Mouse (Mus musculus) forebrain, embryonic 16.5 days (tissue): ENCODE results near the gene Cux2. TPM values are rescaled to one million over a fixed set of nuclear protein-coding genes. Genes with fewer than 3 reads are reported as not detected.

Experiments
- ATAC-seq: fragments of 200-750 bp; cut with Nextera tagmentation; 2 replicates; pipeline ENCODE4 v1.8.0; 2017; ENCODE audit warnings: mild to moderate bottlenecking, moderate library complexity
- H3K27ac ChIP-seq: fragments of 300-500 bp; sonication (generic); 2 replicates; pipeline ENCODE4 v1.5.1; 2014; ENCODE audit warnings: low read length, control low read depth
- H3K27me3 ChIP-seq: fragments of 300-500 bp; sonication (generic); replicated peaks from 2 replicates; pipeline ENCODE4 v1.6.1; 2014; ENCODE audit warnings: low read length; ENCODE audit not compliant: control insufficient read depth, insufficient read depth
- H3K36me3 ChIP-seq: fragments of 300-500 bp; sonication (generic); 2 replicates; pipeline ENCODE4 v1.6.1; 2014; ENCODE audit not compliant: control insufficient read depth, insufficient read depth
- H3K4me1 ChIP-seq: fragments of 300-500 bp; sonication (generic); replicated peaks from 2 replicates; pipeline ENCODE4 v1.6.1; 2014; ENCODE audit warnings: low read length; ENCODE audit not compliant: control insufficient read depth, insufficient read depth
- H3K4me2 ChIP-seq: fragments of 300-500 bp; sonication (generic); 2 replicates; pipeline ENCODE4 v1.6.1; 2014; ENCODE audit warnings: mild to moderate bottlenecking, low read length, control low read depth
- H3K4me3 ChIP-seq: fragments of 300-500 bp; sonication (generic); replicated peaks from 2 replicates; pipeline ENCODE4 v1.5.1; 2014; ENCODE audit warnings: mild to moderate bottlenecking, low read length, control low read depth
- H3K9ac ChIP-seq: fragments of 300-500 bp; sonication (generic); replicated peaks from 2 replicates; pipeline ENCODE4 v1.6.1; 2014; ENCODE audit warnings: low read depth, low read length, control low read depth
- H3K9me3 ChIP-seq: fragments of 300-500 bp; sonication (generic); 2 replicates; pipeline ENCODE4 v1.6.1; 2016; ENCODE audit warnings: low read length; ENCODE audit not compliant: control insufficient read depth
- WGBS: fragments of 180-500 bp; shearing (Covaris S2); extraction: QIAGEN DNeasy Blood & Tissue Kit; methylation state at CpG from one replicate; pipeline ENCODE4 v1.1.7; 2014; 5-methylcytosine and 5-hydroxymethylcytosine counted together
- polyA plus RNA-seq: library from polyadenylated mRNA; unstranded; fragments of >200 nt; fragmentation: Nextera tagmentation; extraction: Ambion mirVana; gene quantifications from 2 replicates; pipeline ENCODE4 v1.2.1, GENCODE M21; 2015

Cux2 gene
- 32.0 and 36.2 TPM in 2 replicates for polyA plus RNA-seq

- Histone ChIP-seq H3K9me3 (no peaks in the 10 kb centered on the region), H3K4me1 (peaks cover 60% of the 10 kb centered on the region), H3K36me3 (no peaks in the 10 kb centered on the region), H3K4me3 (peak within 1 kb of the TSS; percentile 76), H3K27ac (peak within 1 kb of the TSS; percentile 94), H3K9ac (peak within 1 kb of the TSS; percentile 83), H3K4me2 (peak within 1 kb of the TSS; percentile 75), H3K27me3 (no peaks in the 10 kb centered on the region)
- peak; percentile 77 for ATAC-seq
- under 1% methylated on average over 79 of the region's 90 CpGs for WGBS
Observed at GRCm38 (mm10) chr5:122050017-122050831, at the start of gene Cux2. Gene Cux2, minus strand, starts transcription at chr5:122050102.

- Histone ChIP-seq H3K9ac (no peak overlapping the region), H3K36me3 (no peaks in the 10 kb centered on the region), H3K27ac (no peak overlapping the region), H3K4me2 (no peak overlapping the region), H3K4me3 (no peak overlapping the region), H3K9me3 (no peaks in the 10 kb centered on the region), H3K4me1 (no peaks in the 10 kb centered on the region), H3K27me3 (no peaks in the 10 kb centered on the region)
- WGBS = 91% methylated on average over 10 of the region's 10 CpGs
- no peak for ATAC-seq
Observed at GRCm38 (mm10) chr5:122094439-122094838, 44.5 kb upstream of the Cux2 start.

GRCm38 (mm10) chr5:122093734-122094133 lies 43.8 kb upstream of the Cux2 start:
- 89% methylated on average over 14 of the region's 14 CpGs for WGBS
- Histone ChIP-seq H3K4me3 (no peak overlapping the region), H3K36me3 (no peaks in the 10 kb centered on the region), H3K4me2 (no peak overlapping the region), H3K9ac (no peak overlapping the region), H3K9me3 (no peaks in the 10 kb centered on the region), H3K27me3 (no peaks in the 10 kb centered on the region), H3K27ac (no peak overlapping the region), H3K4me1 (no peaks in the 10 kb centered on the region)
- no peak for ATAC-seq

GRCm38 (mm10) chr5:122092794-122093193 lies 42.9 kb upstream of the Cux2 start:
- no peak overlapping the region for H3K9ac ChIP-seq
- no peak overlapping the region for H3K27ac ChIP-seq
- H3K4me1 ChIP-seq = no peaks in the 10 kb centered on the region
- no peaks in the 10 kb centered on the region for H3K27me3 ChIP-seq
- no peaks in the 10 kb centered on the region for H3K36me3 ChIP-seq
- ATAC-seq = no peak
- H3K9me3 ChIP-seq = no peaks in the 10 kb centered on the region
- WGBS = 77% methylated on average over 11 of the region's 11 CpGs
- no peak overlapping the region for H3K4me3 ChIP-seq
- no peak overlapping the region for H3K4me2 ChIP-seq

GRCm38 (mm10) chr5:122091070-122091469 lies 41.2 kb upstream of the Cux2 start:
- WGBS = 11% methylated on average over 15 of the region's 15 CpGs

GRCm38 (mm10) chr5:122089664-122090063 lies 39.8 kb upstream of the Cux2 start:
- Histone ChIP-seq H3K36me3 (no peaks in the 10 kb centered on the region), H3K4me3 (no peak overlapping the region), H3K9ac (no peak overlapping the region), H3K27ac (no peak overlapping the region), H3K9me3 (no peaks in the 10 kb centered on the region), H3K4me1 (peaks cover 14% of the 10 kb centered on the region), H3K27me3 (no peaks in the 10 kb centered on the region), H3K4me2 (no peak overlapping the region)
- 82% methylated on average over 8 of the region's 8 CpGs for WGBS
- ATAC-seq = no peak

More at GRCm38 (mm10) chr5:122091070-122091469, 41.2 kb upstream of the Cux2 start:
- H3K4me3 ChIP-seq = no peak overlapping the region
- H3K4me1 ChIP-seq = peaks cover 6% of the 10 kb centered on the region
- H3K27me3 ChIP-seq = no peaks in the 10 kb centered on the region
- no peak overlapping the region for H3K4me2 ChIP-seq
- no peak overlapping the region for H3K9ac ChIP-seq
- ATAC-seq = peak; percentile 60; the same call in 1 of the 2 replicates
- H3K27ac ChIP-seq = no peak overlapping the region
- H3K9me3 ChIP-seq = no peaks in the 10 kb centered on the region
- H3K36me3 ChIP-seq = no peaks in the 10 kb centered on the region

- H3K4me3 ChIP-seq = no peak overlapping the region
- no peaks in the 10 kb centered on the region for H3K27me3 ChIP-seq
- no peaks in the 10 kb centered on the region for H3K9me3 ChIP-seq
- H3K4me1 ChIP-seq = peaks cover 14% of the 10 kb centered on the region
- 2% methylated on average over 5 of the region's 5 CpGs for WGBS
- peak; percentile 86 for ATAC-seq
- H3K9ac ChIP-seq = no peak overlapping the region
- H3K27ac ChIP-seq = no peak overlapping the region
- H3K36me3 ChIP-seq = no peaks in the 10 kb centered on the region
- no peak overlapping the region for H3K4me2 ChIP-seq
Observed at GRCm38 (mm10) chr5:122088917-122089316, 39.0 kb upstream of the Cux2 start.

- 19% methylated on average over 3 of the region's 3 CpGs for WGBS
- H3K4me2 ChIP-seq = no peak overlapping the region
- H3K4me1 ChIP-seq = peaks cover 15% of the 10 kb centered on the region
- H3K9me3 ChIP-seq = no peaks in the 10 kb centered on the region
- ATAC-seq = peak; percentile 59
- no peaks in the 10 kb centered on the region for H3K36me3 ChIP-seq
- no peak overlapping the region for H3K9ac ChIP-seq
- no peaks in the 10 kb centered on the region for H3K27me3 ChIP-seq
- H3K27ac ChIP-seq = no peak overlapping the region
- H3K4me3 ChIP-seq = no peak overlapping the region
Observed at GRCm38 (mm10) chr5:122086121-122086520, 36.2 kb upstream of the Cux2 start.

- WGBS = 81% methylated on average over 7 of the region's 7 CpGs
- Histone ChIP-seq H3K36me3 (no peaks in the 10 kb centered on the region), H3K4me1 (peaks cover 21% of the 10 kb centered on the region), H3K4me3 (no peak overlapping the region), H3K9ac (no peak overlapping the region), H3K9me3 (no peaks in the 10 kb centered on the region), H3K27ac (no peak overlapping the region), H3K4me2 (no peak overlapping the region), H3K27me3 (no peaks in the 10 kb centered on the region)
- no peak for ATAC-seq
Observed at GRCm38 (mm10) chr5:122085291-122085690, 35.4 kb upstream of the Cux2 start.
